8 mouse cellular contexts compared by ENCODE assay signal in genomic region chr17:68177835-68178234, GRCm38 (mm10).
DNase-seq lines count a peak whose midpoint lies in the region; ATAC-seq and TF ChIP-seq lines count a peak whose summit lies in the region.

No protein-coding gene starts in this region.

- H3K9ac ChIP-seq in embryonic facial prominence, embryonic 11.5 days (replicated peaks; ENCODE audit: low read length): no peak overlapping the region

- H3K4me1 ChIP-seq in embryonic facial prominence, embryonic 11.5 days (ENCODE audit: control insufficient read depth, insufficient read depth, low read length): no peaks in the 10 kb centered on the region

- H3K27me3 ChIP-seq in embryonic facial prominence, embryonic 11.5 days (ENCODE audit: control insufficient read depth, insufficient read depth, low read length): no peaks in the 10 kb centered on the region

- H3K4me3 ChIP-seq in gastrocnemius, adult 2 months: no peak overlapping the region
- no peak overlapping the region for H3K4me3 ChIP-seq in embryonic facial prominence, embryonic 11.5 days (ENCODE audit: low read depth, low read length)

- H3K4me2 ChIP-seq in embryonic facial prominence, embryonic 11.5 days (ENCODE audit: low read depth, low read length): no peak overlapping the region

- H3K36me3 ChIP-seq in embryonic facial prominence, embryonic 11.5 days (replicated peaks; ENCODE audit: control insufficient read depth, insufficient read depth, low read depth, low read length): no peaks in the 10 kb centered on the region

- whole genome bisulfite sequencing in embryonic facial prominence, embryonic 11.5 days: 27% methylated on average over 2 of the region's 2 CpGs

- TF ChIP-seq CTCF in gastrocnemius, adult 2 months (IDR thresholded peaks at IDR 0.05): peak; percentile 61

- H3K9me3 ChIP-seq in embryonic facial prominence, embryonic 11.5 days (replicated peaks; ENCODE audit: control insufficient read depth, low read length): no peaks in the 10 kb centered on the region

- ATAC-seq in embryonic facial prominence, embryonic 11.5 days (replicated peaks; ENCODE audit: insufficient number of reproducible peaks, low FRiP score, low TSS enrichment, low read depth): no peak

- H3K27ac ChIP-seq in gastrocnemius, adult 2 months: no peak overlapping the region
- no peak overlapping the region for H3K27ac ChIP-seq in embryonic facial prominence, embryonic 11.5 days (replicated peaks; ENCODE audit: low read depth, low read length)

- DNase-seq in gastrocnemius, adult 2 months: peak; percentile 33
- no peak for DNase-seq in gastrocnemius, postnatal 25 days
- DNase-seq in urinary bladder, postnatal 14 days (ENCODE audit: low spot score): peak; percentile 54
- no peak for DNase-seq in urinary bladder, adult 2 months (ENCODE audit: low spot score)
- DNase-seq in embryonic facial prominence, embryonic 11.5 days (ENCODE audit: low spot score): peak; percentile 67
- peak; percentile 21 to 24 for DNase-seq in layer of hippocampus, postnatal 36 days
- peak; percentile 70 for DNase-seq in retina, postnatal 1 day
- DNase-seq in spleen, postnatal 14 days (ENCODE audit: low spot score in 2 of 2): no peak

- intact Hi-C loops in gastrocnemius, adult 2 months (cut with DNase I): loop anchor here (5.0 kb wide), 2 partner anchors 674 to 929 kb away; no protein-coding TSS in a partner anchor

Comparison
In these comparisons a context has a peak if more than half of its experiments do, and no peak if none do; other contexts are left out.
1. DNase-seq: peak in gastrocnemius, adult 2 months (single experiment), urinary bladder, postnatal 14 days (single experiment), embryonic facial prominence, embryonic 11.5 days (single experiment), layer of hippocampus, postnatal 36 days (2 of 2) and retina, postnatal 1 day (single experiment); none in gastrocnemius, postnatal 25 days (single experiment), urinary bladder, adult 2 months (single experiment) and spleen, postnatal 14 days (0 of 2).